Mouse (Mus musculus): ENCODE data around the gene Prex1.

The Prex1 gene

DNA sequence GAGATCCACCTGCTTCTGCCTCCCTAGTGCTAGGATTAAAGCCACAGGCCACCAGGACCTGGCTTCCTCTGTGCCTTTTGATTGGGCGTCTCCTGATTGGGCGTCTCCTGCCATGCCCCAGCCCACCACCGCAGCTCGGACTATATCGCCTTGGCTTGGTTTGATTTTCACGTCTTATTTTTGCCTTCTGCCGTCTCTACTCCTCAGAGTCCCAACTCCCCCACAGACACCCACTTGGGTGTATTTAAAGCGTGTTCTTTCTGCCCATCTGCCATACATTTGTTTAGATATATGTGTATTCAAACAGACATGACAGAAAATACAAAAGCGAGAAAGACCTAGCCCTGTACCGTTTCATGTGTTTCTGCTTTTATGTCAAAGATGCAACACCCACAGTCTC lies 14.2 kb upstream of the Prex1 start:
- in situ Hi-C loops (cut with MboI; ENCODE audit: unreplicated experiment in 2 of 2): no loop called here

DNA sequence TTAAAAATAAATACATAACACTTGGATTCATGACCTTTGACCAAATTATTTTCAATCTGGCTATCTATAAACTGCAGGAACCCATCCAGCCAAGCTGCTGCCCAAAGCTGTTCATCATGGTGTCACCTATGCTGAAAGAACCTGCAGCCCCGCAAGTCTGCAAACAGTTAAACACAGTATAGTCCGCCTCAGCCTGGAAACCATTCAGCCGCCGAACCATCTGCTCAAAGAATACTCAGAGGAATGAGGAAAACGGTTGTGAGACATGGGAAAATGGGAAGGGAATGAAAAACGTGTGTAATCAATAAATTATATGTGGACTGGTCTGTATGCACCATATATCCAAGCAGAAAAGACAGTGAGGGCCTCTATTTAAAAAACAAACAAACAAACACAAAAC lies 13.3 kb upstream of the Prex1 start:
- in situ Hi-C loops (cut with MboI; ENCODE audit: unreplicated experiment in 2 of 2): no loop called here

DNA sequence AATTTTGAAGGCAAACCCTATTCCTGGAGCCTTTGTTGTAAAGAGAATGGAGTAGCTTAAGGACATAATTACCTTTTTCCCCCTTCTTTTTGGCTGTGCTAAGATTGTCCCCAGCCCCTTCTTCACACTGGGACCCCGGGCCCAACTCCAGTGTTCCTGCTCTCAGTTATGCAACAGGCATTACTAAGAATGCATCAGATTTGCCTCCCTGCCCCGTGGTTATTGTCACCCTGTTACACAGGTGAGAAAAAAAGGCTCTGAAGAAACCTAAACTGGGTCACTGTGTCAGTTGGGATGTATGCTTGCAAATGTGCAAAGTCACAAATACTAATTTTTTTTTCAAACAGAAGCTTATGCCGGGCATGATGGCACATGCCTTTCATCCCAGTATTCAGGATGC lies 6.8 kb upstream of the Prex1 start:
- in situ Hi-C loops (cut with MboI; ENCODE audit: unreplicated experiment in 2 of 2): no loop called here

GRCm38 (mm10) chr2:166719930-166720305 lies 6.3 kb upstream of the Prex1 start:
- in situ Hi-C loops (cut with MboI; ENCODE audit: unreplicated experiment in 2 of 2): no loop called here

- in situ Hi-C loops (cut with MboI; ENCODE audit: unreplicated experiment in 2 of 2): no loop called here
These were observed 5.8 kb upstream of the Prex1 start for GRCm38 (mm10) chr2:166719301-166719929.

- in situ Hi-C loops (cut with MboI; ENCODE audit: unreplicated experiment in 2 of 2): no loop called here
These were observed 2.4 kb upstream of the Prex1 start for GRCm38 (mm10) chr2:166716067-166716466.

GRCm38 (mm10) chr2:166714427-166714699 lies 731 bp upstream of the Prex1 start:
- in situ Hi-C loops (cut with MboI; ENCODE audit: unreplicated experiment in 2 of 2): loop anchor here (5.0 kb wide), 5 partner anchors 33 to 92 kb away; no protein-coding TSS in a partner anchor

DNA sequence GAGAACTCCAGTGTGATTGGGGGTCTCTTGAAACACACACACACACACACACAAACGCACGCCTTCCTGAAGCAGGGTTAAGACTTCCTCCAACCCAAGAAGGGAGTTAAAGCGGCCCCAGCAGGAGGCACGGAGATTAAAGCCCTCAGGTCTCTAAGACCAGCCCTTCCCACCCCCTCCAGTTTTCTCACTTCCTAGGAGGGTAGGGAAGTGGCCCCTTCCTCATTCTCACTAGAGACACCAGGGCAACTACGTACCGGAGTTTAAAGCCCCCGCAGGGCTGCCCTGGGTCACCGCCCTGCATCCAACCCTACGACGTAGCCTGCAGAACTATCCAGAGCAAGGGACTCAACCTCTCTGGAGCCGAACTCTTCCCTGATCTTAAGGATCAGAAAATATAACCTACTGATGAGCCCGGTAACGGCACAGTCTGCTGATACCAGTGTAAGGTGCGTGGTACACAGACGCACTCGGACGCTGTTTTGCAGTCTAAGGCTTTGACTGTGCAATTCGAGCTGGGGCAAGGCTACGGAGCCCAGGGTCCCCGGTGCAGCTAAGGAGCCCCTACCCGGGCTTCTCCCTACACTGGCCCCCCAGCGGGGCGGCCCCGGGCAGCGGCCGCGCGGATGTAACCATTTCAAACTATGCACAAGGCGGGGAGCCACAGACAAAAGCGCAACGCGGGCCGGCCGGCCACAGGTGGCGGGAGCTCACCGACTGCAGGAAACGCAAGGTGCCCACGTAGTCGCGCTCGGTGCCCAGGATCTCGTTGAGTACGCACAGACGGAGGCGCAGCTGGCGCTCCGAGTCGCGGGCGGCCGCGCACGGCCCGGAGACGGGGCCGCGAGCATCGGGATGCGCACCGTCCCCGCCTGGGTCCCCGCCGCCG lies 587 bp downstream of the Prex1 start:
- in situ Hi-C loops (cut with MboI; ENCODE audit: unreplicated experiment in 2 of 2): loop anchor here (5.0 kb wide), 5 partner anchors 34 to 91 kb away; no protein-coding TSS in a partner anchor

DNA sequence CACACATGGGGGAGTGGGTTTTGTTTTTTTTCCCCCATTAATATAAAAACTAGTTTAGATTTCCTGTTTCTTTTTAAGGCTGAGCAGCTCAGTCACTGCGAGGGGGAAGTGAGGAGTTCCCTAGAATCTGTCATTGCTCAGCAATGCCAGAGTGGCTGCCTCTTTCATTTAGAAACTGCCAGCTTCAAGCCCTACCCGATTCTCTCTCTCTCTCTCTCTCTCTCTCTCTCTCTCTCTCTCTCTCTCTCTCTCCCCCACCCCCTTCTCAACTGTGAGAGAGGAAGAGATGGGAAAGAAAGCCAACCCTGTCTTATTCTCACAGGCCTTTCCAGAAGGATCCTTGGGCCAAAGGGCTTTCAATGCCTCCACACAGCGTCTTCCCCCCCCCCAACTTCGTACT lies 1.3 kb downstream of the Prex1 start:
- in situ Hi-C loops (cut with MboI; ENCODE audit: unreplicated experiment in 2 of 2): loop anchor here (5.0 kb wide), 5 partner anchors 35 to 90 kb away; no protein-coding TSS in a partner anchor

DNA sequence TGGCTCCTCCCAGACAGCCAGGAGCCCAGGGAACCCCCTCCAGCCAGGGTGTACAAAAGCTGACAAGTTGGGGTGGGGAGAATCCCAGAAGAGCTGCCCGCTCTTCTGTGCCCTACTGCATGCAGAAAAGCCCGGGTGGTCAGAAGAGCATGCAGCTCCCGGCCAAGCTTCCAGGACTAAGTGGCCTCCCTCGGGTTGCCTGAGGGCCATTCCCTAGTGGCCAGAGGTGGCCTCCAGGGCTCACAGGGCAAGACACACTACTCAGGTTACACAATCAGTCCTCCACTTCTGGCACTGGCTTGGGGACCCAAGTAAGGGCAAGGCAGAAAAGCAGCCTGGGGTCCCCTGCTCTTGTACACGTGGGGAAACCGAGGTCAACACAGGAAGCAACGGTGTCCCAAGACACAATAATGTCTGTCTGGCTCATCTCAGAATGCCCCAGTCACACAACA lies 1.9 kb downstream of the Prex1 start:
- in situ Hi-C loops (cut with MboI; ENCODE audit: unreplicated experiment in 2 of 2): loop anchor here (5.0 kb wide), 5 partner anchors 36 to 89 kb away; no protein-coding TSS in a partner anchor

DNA sequence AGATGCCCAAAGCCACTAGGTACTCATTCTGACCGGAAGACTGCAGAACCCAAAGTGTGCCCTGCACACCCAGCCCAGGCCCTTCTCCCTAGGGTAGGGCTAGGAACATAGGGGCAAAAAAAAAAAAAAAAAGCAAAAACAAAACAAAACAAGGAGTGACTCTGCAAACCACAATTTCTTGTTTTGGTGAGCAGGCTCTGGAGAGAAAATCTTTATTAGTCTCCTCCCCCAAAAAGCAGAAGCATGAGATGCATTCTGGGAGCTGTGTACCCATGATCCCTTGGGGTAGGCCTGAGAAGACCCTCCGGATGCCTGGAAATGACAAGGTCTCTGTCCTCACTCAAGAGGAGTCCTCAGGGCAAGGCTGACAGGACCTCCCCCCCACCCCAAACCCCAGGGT lies 3.7 kb downstream of the Prex1 start:
- in situ Hi-C loops (cut with MboI; ENCODE audit: unreplicated experiment in 2 of 2): loop anchor here (5.0 kb wide), 5 partner anchors 37 to 88 kb away; no protein-coding TSS in a partner anchor

DNA sequence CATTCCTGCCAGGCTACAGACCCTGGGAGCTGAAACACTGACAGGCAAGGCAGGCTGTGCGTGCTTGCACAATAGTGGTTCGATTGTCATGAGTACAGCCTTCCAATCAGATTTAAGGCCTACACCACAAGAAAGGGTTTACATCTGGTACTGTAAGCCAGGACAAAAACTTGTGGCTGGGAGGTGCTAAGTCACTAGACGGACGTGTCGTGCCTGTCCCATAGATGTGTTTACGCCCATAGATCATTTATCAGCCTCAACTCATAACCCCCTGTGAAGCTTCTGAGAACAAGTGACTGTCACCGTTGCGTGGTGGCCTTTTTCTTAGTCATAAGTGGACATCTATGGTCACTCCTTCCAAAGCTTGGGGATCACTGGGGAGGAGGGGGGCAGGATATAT lies 5.3 kb downstream of the Prex1 start:
- in situ Hi-C loops (cut with MboI; ENCODE audit: unreplicated experiment in 2 of 2): no loop called here

- in situ Hi-C loops (cut with MboI; ENCODE audit: unreplicated experiment in 2 of 2): no loop called here
These were observed 7.1 kb downstream of the Prex1 start for GRCm38 (mm10) chr2:166706526-166706925.

GRCm38 (mm10) chr2:166703491-166703890 lies 10.1 kb downstream of the Prex1 start:
- in situ Hi-C loops (cut with MboI; ENCODE audit: unreplicated experiment in 2 of 2): no loop called here

DNA sequence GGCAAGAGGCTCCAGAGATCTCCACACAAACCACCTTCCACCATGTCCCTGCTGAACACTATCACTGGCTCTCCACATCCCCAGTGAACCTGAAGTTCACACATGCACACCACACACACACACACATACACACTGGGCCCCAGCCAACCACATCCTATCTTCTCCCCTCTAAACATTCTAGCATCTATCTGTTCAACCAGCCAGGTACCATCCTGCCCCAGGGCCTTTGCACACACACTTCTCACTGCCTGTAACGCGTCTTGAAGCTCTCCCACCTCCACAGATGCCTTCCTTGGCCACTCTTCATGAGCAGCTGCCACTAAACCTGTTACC lies 11.6 kb downstream of the Prex1 start:
- in situ Hi-C loops (cut with MboI; ENCODE audit: unreplicated experiment in 2 of 2): no loop called here

DNA sequence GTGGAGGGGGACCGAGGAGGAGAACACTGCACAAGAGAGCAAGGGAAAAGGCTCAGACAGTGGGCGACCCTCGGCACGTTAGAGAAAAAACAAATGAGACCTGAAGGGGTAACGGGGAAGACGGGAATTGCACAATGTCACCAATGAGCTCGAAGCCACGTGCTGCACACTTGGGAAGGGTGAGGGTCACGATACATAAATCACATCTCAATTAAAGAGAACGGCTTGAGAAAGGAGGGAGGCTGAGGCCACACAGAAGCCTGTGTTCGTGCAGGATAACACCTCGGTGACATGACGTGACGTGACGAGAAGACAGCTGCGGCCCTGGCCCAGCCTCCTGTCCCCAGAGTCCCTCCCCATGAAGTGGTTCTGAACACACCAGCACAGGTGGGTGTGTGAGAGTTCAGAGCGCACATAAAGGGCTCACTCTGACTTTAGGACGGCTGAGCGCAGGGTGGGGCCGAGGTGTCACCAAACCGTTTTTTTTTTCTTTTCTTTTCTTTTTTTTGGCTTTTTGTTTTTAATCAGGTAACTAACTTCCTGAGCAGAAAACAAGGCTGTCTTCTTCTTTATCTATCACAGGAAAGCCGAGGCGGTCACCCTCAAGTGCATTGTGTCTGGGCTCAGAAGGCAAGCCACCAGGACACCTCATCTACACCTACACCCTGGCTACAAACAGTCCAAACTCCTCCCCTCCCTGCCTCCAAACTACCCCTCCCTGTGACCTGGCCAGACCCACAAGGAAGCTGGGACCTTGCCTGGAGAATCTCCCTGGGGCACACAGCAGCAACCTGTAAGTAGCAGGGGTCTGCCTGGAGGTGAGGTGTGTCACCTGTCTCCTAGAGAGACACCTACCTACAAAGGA lies 12.2 kb downstream of the Prex1 start:
- in situ Hi-C loops (cut with MboI; ENCODE audit: unreplicated experiment in 2 of 2): no loop called here

DNA sequence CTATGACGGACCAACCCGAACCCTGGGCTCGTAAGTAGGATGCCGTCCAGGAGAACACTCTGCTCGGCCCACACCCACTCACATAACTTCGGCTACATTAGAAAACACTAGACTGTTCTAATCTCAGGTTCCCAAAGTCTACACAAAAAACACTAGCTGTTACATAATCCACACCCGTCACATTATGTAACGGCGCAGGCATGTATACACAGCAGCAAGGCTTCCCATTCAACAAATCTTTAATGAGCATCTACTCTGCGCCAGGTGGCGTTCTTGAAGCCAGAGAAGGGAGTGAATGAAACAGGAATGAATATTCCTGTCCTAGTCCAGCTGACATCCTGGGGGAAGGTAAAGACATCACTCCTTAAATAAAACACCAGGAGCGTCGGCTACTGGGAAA lies 12.9 kb downstream of the Prex1 start:
- in situ Hi-C loops (cut with MboI; ENCODE audit: unreplicated experiment in 2 of 2): no loop called here

DNA sequence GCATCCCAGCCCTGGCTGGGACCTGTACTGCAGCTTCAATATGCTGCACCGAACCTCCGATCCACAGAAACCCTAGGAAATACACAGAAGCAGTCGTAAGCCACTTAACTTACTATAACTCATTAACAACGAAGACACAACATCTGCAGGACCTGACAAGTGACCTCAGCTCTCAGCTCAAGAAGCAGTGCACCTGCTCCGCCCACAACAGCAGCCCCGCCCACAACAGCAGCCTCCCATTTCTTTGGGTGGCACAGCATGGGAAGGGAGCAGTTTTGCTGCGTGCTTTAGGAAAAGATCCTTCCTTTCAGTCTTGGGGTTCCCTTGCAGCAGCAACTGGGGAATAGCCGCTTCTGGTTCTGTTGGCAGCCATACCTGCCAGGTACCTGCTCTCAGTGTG lies 13.5 kb downstream of the Prex1 start:
- in situ Hi-C loops (cut with MboI; ENCODE audit: unreplicated experiment in 2 of 2): no loop called here

DNA sequence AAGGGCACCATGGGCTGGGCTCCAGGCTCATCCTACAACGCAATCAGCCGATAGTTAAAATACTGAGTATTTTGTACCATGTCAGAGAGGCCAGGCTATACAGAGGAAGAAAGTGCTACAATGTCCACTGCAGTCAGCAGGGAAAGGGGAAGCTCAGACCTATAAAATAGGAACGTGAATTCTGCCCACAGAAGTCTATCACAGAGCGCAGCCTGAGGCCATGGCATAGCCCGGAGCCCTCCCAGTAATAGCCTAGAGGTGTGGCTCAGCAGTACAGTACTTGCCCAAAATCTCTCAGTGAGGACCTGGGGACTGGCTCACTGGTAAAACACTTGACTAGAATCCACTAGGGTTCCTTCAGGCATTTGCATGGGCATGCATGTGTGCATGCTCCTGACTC lies 14.1 kb downstream of the Prex1 start:
- in situ Hi-C loops (cut with MboI; ENCODE audit: unreplicated experiment in 2 of 2): no loop called here

- in situ Hi-C loops (cut with MboI; ENCODE audit: unreplicated experiment in 2 of 2): no loop called here
These were observed 19.0 kb downstream of the Prex1 start for GRCm38 (mm10) chr2:166694616-166695015.

- in situ Hi-C loops (cut with MboI; ENCODE audit: unreplicated experiment in 2 of 2): no loop called here
These were observed 20.2 kb downstream of the Prex1 start for GRCm38 (mm10) chr2:166693394-166693793.
